Mouse (Mus musculus) heart, embryonic 13.5 days (tissue): ENCODE data around the gene Rbm46. TPM values are rescaled to one million over a fixed set of nuclear protein-coding genes. Genes with fewer than 3 reads are reported as not detected.

Source experiments
- ATAC-seq: fragments of 200-750 bp; cut with Nextera tagmentation; 2 replicates; pipeline ENCODE4 v1.8.0; 2017; ENCODE audit warnings: moderate TSS enrichment; ENCODE audit not compliant: insufficient number of reproducible peaks, low FRiP score, low TSS enrichment; ENCODE audit errors: extremely low read depth
- H3K27ac ChIP-seq: fragments of 300-500 bp; sonication (generic); replicated peaks from 2 replicates; pipeline ENCODE4 v1.5.1; 2015; ENCODE audit warnings: moderate library complexity, mild to moderate bottlenecking, inconsistent platforms
- H3K27me3 ChIP-seq: fragments of 300-500 bp; sonication (generic); replicated peaks from 2 replicates; pipeline ENCODE4 v1.6.1; 2015; ENCODE audit warnings: mild to moderate bottlenecking, inconsistent platforms
- H3K36me3 ChIP-seq: fragments of 300-500 bp; sonication (generic); 2 replicates; pipeline ENCODE4 v1.6.1; 2015; ENCODE audit warnings: mild to moderate bottlenecking, inconsistent platforms
- H3K4me1 ChIP-seq: fragments of 300-500 bp; sonication (generic); 2 replicates; pipeline ENCODE4 v1.6.1; 2015; ENCODE audit warnings: inconsistent platforms
- H3K4me2 ChIP-seq: fragments of 300-500 bp; sonication (generic); 2 replicates; pipeline ENCODE4 v1.6.1; 2015; ENCODE audit warnings: inconsistent platforms, mild to moderate bottlenecking, moderate library complexity
- H3K4me3 ChIP-seq: fragments of 300-500 bp; sonication (generic); 2 replicates; pipeline ENCODE4 v1.5.1; 2015; ENCODE audit warnings: moderate library complexity, mild to moderate bottlenecking, inconsistent platforms
- H3K9ac ChIP-seq: fragments of 300-500 bp; sonication (generic); 2 replicates; pipeline ENCODE4 v1.6.1; 2015; ENCODE audit warnings: inconsistent platforms, mild to moderate bottlenecking, moderate library complexity
- H3K9me3 ChIP-seq: fragments of 300-500 bp; sonication (generic); 2 replicates; pipeline ENCODE4 v1.6.1; 2016; ENCODE audit warnings: inconsistent platforms
- WGBS: fragments of 180-500 bp; shearing (Covaris S2); methylation state at CpG from one replicate; pipeline ENCODE4 v1.1.7; 2015; ENCODE audit warnings: mixed read lengths; 5-methylcytosine and 5-hydroxymethylcytosine counted together
- polyA plus RNA-seq: library from polyadenylated mRNA; unstranded; fragments of >200 nt; fragmentation: Nextera tagmentation; extraction: Ambion mirVana; gene quantifications from 2 replicates; pipeline ENCODE4 v1.2.1, GENCODE M21; 2015

Rbm46 gene
- 1.9 and 2.5 TPM in 2 replicates for polyA plus RNA-seq

DNA sequence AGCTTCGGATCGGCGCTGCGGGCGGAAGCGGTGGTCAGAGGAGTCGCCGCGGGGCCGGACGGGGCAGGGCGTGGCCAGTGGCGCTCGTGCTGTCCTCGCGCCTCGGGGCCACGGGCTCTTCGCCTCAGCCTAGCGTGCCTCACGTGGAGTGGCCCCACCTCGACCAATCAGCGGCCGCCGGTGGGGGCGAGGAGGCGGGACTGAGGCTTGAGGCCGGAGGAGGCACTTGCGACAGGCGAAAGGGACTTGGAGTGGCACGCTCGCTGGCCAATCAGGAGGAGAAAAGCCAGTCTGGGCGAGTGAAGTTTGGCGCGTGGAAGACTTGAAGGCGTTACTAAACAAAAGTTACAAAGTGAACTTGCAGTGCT lies at the start of gene Rbm46:
Gene Rbm46 (minus strand): TSS at position 112 of the 368 bp plus-strand sequence.
- Histone ChIP-seq H3K27ac (no peak within 1 kb of the TSS), H3K9me3 (0 out of 2 replicates have a peak, but pooled peaks cover 3% of the 10 kb centered on the region), H3K4me1 (peaks cover 12% of the 10 kb centered on the region), H3K9ac (peak within 1 kb of the TSS; percentile 25; the same call in 1 of the 2 replicates), H3K4me3 (peak within 1 kb of the TSS; percentile 52), H3K27me3 (peaks cover 31% of the 10 kb centered on the region), H3K36me3 (no peaks in the 10 kb centered on the region), H3K4me2 (peak within 1 kb of the TSS; percentile 71)
- peak; percentile 76 for ATAC-seq
- 18% methylated on average over 36 of the region's 36 CpGs for WGBS

- Histone ChIP-seq H3K9me3 (no peaks in the 10 kb centered on the region), H3K36me3 (no peaks in the 10 kb centered on the region), H3K9ac (no peak overlapping the region), H3K4me2 (no peak overlapping the region), H3K27me3 (no peaks in the 10 kb centered on the region), H3K4me3 (no peak overlapping the region), H3K27ac (no peak overlapping the region), H3K4me1 (no peaks in the 10 kb centered on the region)
- 54% methylated on average over 1 of the region's 1 CpGs for WGBS
- no peak for ATAC-seq
Observed at GRCm38 (mm10) chr3:82915632-82916031, 39.3 kb upstream of the Rbm46 start.

GRCm38 (mm10) chr3:82908671-82909070 lies 32.4 kb upstream of the Rbm46 start:
- 71% methylated on average over 2 of the region's 2 CpGs for WGBS
- H3K9ac ChIP-seq, result no peak overlapping the region
- H3K36me3 ChIP-seq, result no peaks in the 10 kb centered on the region
- H3K27ac ChIP-seq, result no peak overlapping the region
- H3K27me3 ChIP-seq, result peaks cover 22% of the 10 kb centered on the region
- H3K4me3 ChIP-seq, result no peak overlapping the region
- no peaks in the 10 kb centered on the region for H3K9me3 ChIP-seq
- no peak overlapping the region for H3K4me2 ChIP-seq
- ATAC-seq, result no peak
- peaks cover 8% of the 10 kb centered on the region; the same call in 1 of the 2 replicates for H3K4me1 ChIP-seq

GRCm38 (mm10) chr3:82904211-82904908 lies 28.1 kb upstream of the Rbm46 start:
- H3K36me3 ChIP-seq, result no peaks in the 10 kb centered on the region

GRCm38 (mm10) chr3:82903613-82904205 lies 27.4 kb upstream of the Rbm46 start, which contains the start of gene Lrat:
Gene Lrat, minus strand, starts transcription at chr3:82903973.
- H3K27me3 ChIP-seq, result peaks cover 37% of the 10 kb centered on the region
- under 1% methylated on average over 35 of the region's 35 CpGs for WGBS
- peaks cover 16% of the 10 kb centered on the region for H3K4me1 ChIP-seq
- H3K4me3 ChIP-seq, result peak within 1 kb of the TSS; percentile 57
- peak within 1 kb of the TSS; percentile 57 for H3K9ac ChIP-seq
- no peaks in the 10 kb centered on the region for H3K36me3 ChIP-seq
- H3K9me3 ChIP-seq, result no peaks in the 10 kb centered on the region
- no peak within 1 kb of the TSS for H3K27ac ChIP-seq
- peak within 1 kb of the TSS; percentile 97 for H3K4me2 ChIP-seq
- ATAC-seq, result no peak

More at GRCm38 (mm10) chr3:82904211-82904908, 28.1 kb upstream of the Rbm46 start:
- Histone ChIP-seq H3K9me3 (no peaks in the 10 kb centered on the region), H3K27me3 (peaks cover 37% of the 10 kb centered on the region), H3K9ac (peak overlapping the region; percentile 57), H3K4me1 (peaks cover 16% of the 10 kb centered on the region), H3K4me3 (peak overlapping the region; percentile 57), H3K27ac (no peak overlapping the region), H3K4me2 (peak overlapping the region; percentile 97)
- ATAC-seq, result no peak
- 3% methylated on average over 31 of the region's 31 CpGs for WGBS

DNA sequence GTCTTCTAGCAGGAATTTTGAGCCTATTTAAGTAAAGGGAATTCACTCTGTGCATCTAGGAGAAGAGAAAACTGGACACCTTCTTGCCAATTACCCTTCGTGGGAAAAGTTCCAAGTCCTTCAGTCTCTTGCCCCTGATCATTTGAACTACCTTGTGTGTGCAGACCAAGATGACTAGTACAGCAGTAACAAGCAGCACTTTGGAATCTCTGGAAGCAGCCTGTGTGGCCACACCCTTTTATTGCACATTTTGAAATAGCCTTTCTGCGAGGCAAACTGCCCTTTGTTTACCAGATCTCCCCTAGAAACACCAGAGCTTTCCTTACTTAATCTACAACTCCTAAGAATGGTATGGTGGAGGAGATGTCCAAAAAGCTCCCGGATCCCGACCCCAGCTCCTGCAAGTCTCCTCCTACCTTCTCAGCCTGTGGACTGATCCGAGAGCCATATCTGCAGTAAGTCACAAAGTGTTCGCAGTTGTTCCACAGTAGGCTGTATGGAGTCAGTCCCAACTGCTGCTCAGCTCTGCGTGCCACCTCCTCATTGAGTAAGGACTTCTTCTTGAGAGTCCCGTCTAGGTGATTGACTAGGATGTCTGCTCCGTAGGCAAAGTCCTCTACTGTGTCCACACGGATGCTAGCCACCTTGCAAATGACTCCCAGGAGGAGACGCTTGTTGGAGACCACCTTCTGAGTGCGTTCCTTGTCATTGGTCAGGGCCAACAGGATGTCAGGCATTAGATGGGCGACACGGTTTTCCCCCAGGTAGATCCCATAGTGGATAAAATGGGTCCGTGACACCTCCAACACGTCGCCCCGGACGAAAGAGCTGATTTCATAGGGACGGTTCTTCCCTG lies 26.7 kb upstream of the Rbm46 start:
- WGBS, result 23% methylated on average over 20 of the region's 20 CpGs
- no peaks in the 10 kb centered on the region for H3K9me3 ChIP-seq

DNA sequence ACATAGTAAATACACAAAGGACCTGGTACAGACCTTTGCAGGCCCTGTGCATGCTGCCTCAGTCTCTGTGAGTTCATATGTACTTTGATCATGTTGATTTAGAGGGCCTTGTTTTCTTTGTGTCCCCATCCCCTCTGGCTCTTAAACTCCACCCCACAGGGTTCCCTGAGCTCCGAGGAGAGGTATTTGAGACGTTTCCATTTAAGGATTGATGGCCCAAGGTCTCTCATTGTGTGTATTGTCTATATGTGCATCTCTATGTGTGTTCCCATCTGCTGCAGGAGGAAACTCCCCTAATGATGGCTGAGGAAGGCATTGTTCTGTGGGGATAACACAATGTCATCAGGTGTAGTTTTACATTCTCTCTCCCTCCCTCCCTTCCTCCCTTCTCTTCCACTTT lies 12.6 kb upstream of the Rbm46 start:
- H3K27ac ChIP-seq, result no peak overlapping the region
- no peaks in the 10 kb centered on the region for H3K36me3 ChIP-seq
- no peak overlapping the region for H3K4me3 ChIP-seq
- WGBS, result 16% methylated on average over 2 of the region's 2 CpGs
- H3K4me1 ChIP-seq, result no peaks in the 10 kb centered on the region
- no peak overlapping the region for H3K4me2 ChIP-seq
- no peak overlapping the region for H3K9ac ChIP-seq
- H3K9me3 ChIP-seq, result no peaks in the 10 kb centered on the region
- no peak for ATAC-seq
- H3K27me3 ChIP-seq, result no peaks in the 10 kb centered on the region

More for the DNA sequence above, 26.7 kb upstream of the Rbm46 start:
- Histone ChIP-seq H3K4me3 (peak overlapping the region; percentile 57), H3K36me3 (no peaks in the 10 kb centered on the region), H3K4me1 (peaks cover 16% of the 10 kb centered on the region), H3K27ac (no peak overlapping the region), H3K27me3 (peaks cover 37% of the 10 kb centered on the region), H3K9ac (no peak overlapping the region), H3K4me2 (peak overlapping the region; percentile 97)
- ATAC-seq, result no peak

GRCm38 (mm10) chr3:82877258-82877657 lies 975 bp upstream of the Rbm46 start:
- H3K4me2 ChIP-seq, result no peak overlapping the region; the same call in 1 of the 2 replicates
- no peak overlapping the region for H3K9ac ChIP-seq
- H3K9me3 ChIP-seq, result 0 out of 2 replicates have a peak, but pooled peaks cover 3% of the 10 kb centered on the region
- H3K27ac ChIP-seq, result no peak overlapping the region
- H3K4me3 ChIP-seq, result no peak overlapping the region
- H3K36me3 ChIP-seq, result no peaks in the 10 kb centered on the region
- H3K27me3 ChIP-seq, result peaks cover 31% of the 10 kb centered on the region
- H3K4me1 ChIP-seq, result peaks cover 12% of the 10 kb centered on the region
- no peak for ATAC-seq
- 2% methylated on average over 4 of the region's 4 CpGs for WGBS

DNA sequence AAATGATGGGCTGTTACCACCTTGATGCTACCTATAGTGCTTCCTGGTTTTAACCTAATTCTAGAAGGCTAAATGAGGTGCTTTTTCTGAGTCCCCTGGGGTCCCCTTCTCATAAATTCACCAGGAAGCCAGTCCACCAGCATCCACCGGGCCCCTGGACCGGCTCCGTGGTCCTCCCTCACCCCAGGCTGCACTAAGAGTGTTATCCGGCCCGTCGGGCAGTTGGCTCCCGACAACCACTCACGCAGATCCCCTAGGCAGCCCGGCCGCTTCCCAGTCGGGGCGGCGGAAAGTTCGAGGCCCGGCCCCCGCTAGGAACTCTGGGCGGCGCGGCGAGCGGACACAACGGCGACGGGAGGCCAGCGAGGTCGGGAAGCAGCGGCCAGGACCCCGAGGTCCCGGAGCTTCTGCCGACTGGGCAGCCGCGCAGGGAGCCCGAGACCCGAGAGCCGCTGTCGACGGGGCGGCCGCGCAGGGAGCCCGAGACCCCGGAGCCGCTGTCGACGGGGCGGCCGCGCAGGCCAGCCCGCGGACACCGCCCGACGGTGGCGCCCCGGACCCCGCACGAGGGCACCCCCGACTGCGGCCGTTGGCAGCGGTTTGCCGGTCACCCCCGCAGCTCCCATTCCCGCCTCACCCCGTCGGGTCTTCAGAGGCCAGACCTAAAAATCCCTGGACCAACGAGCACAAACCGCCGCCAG lies 462 bp downstream of the Rbm46 start:
- Histone ChIP-seq H3K9ac (peak overlapping the region; percentile 25; the same call in 1 of the 2 replicates), H3K36me3 (no peaks in the 10 kb centered on the region), H3K4me3 (peak overlapping the region; percentile 52), H3K4me1 (peaks cover 12% of the 10 kb centered on the region), H3K27ac (no peak overlapping the region), H3K4me2 (peak overlapping the region; percentile 71), H3K27me3 (peaks cover 31% of the 10 kb centered on the region), H3K9me3 (0 out of 2 replicates have a peak, but pooled peaks cover 3% of the 10 kb centered on the region)
- WGBS, result 20% methylated on average over 68 of the region's 69 CpGs
- ATAC-seq, result no peak

GRCm38 (mm10) chr3:82857414-82858077 lies 18.7 kb downstream of the Rbm46 start:
- ATAC-seq, result no peak
- Histone ChIP-seq H3K4me3 (no peak overlapping the region), H3K27ac (no peak overlapping the region), H3K9me3 (no peaks in the 10 kb centered on the region), H3K4me1 (no peaks in the 10 kb centered on the region), H3K27me3 (no peaks in the 10 kb centered on the region), H3K4me2 (no peak overlapping the region), H3K9ac (no peak overlapping the region), H3K36me3 (no peaks in the 10 kb centered on the region)
- WGBS, result 17% methylated on average over 4 of the region's 4 CpGs
